Mouse (Mus musculus): Measurements from ENCODE around the gene Slc13a4.

GRCm38 (mm10) chr6:35288920-35289319, 19.0 kb downstream of the Slc13a4 start:
- TF ChIP-seq CTCF (IDR thresholded peaks at IDR 0.05) (no peak), POLR2A (IDR thresholded peaks at IDR 0.05; ENCODE audit: insufficient read depth, low read depth, low read length) (no peak)
